Mouse (Mus musculus): Measurements from ENCODE around the gene Bahd1. TPM values are rescaled to one million over a fixed set of nuclear protein-coding genes. Genes with fewer than 3 reads are reported as not detected.

The Bahd1 gene
- polyA plus RNA-seq, 1 experiment from 2014 or later = 2.8 TPM

GRCm38 (mm10) chr2:118943232-118943631, 43.1 kb downstream of the Bahd1 start:
- H3K9me3 ChIP-seq (ENCODE audit: control insufficient read depth, low read length) = no peaks in the 10 kb centered on the region
- H3K27me3 ChIP-seq (ENCODE audit: control insufficient read depth, insufficient read depth, low read depth, low read length) = no peaks in the 10 kb centered on the region
- H3K9ac ChIP-seq (ENCODE audit: low read length) = no peak overlapping the region
- no peaks in the 10 kb centered on the region for H3K36me3 ChIP-seq (ENCODE audit: control insufficient read depth, insufficient read depth, low read length)
- WGBS = 80% methylated on average over 6 of the region's 6 CpGs
- H3K4me2 ChIP-seq (ENCODE audit: low read depth, low read length) = no peak overlapping the region
- no peak overlapping the region for H3K4me3 ChIP-seq (ENCODE audit: low read length)
- no peak for ATAC-seq (ENCODE audit: low read depth)
- no peak overlapping the region for H3K27ac ChIP-seq (ENCODE audit: low read length)
- H3K4me1 ChIP-seq (replicated peaks; ENCODE audit: control insufficient read depth, insufficient read depth, low read length) = no peaks in the 10 kb centered on the region

- 79% methylated on average over 4 of the region's 4 CpGs for WGBS
- no peak overlapping the region for H3K4me3 ChIP-seq (ENCODE audit: low read length)
- H3K36me3 ChIP-seq (ENCODE audit: control insufficient read depth, insufficient read depth, low read length) = no peaks in the 10 kb centered on the region
- no peak overlapping the region for H3K9ac ChIP-seq (ENCODE audit: low read length)
- no peaks in the 10 kb centered on the region for H3K4me1 ChIP-seq (replicated peaks; ENCODE audit: control insufficient read depth, insufficient read depth, low read length)
- H3K27ac ChIP-seq (ENCODE audit: low read length) = no peak overlapping the region
- no peak for ATAC-seq (ENCODE audit: low read depth)
- H3K4me2 ChIP-seq (ENCODE audit: low read depth, low read length) = no peak overlapping the region
- no peaks in the 10 kb centered on the region for H3K9me3 ChIP-seq (ENCODE audit: control insufficient read depth, low read length)
- no peaks in the 10 kb centered on the region for H3K27me3 ChIP-seq (ENCODE audit: control insufficient read depth, insufficient read depth, low read depth, low read length)
Observed at GRCm38 (mm10) chr2:118948818-118949217, 48.6 kb downstream of the Bahd1 start.

- WGBS = 55% methylated on average over 3 of the region's 3 CpGs
- Histone ChIP-seq H3K9me3 (ENCODE audit: control insufficient read depth, low read length) (no peaks in the 10 kb centered on the region), H3K9ac (ENCODE audit: low read length) (no peak overlapping the region), H3K4me3 (ENCODE audit: low read length) (no peak overlapping the region), H3K4me2 (ENCODE audit: low read depth, low read length) (no peak overlapping the region), H3K4me1 (replicated peaks; ENCODE audit: control insufficient read depth, insufficient read depth, low read length) (no peaks in the 10 kb centered on the region), H3K27ac (ENCODE audit: low read length) (no peak overlapping the region), H3K27me3 (ENCODE audit: control insufficient read depth, insufficient read depth, low read depth, low read length) (no peaks in the 10 kb centered on the region), H3K36me3 (ENCODE audit: control insufficient read depth, insufficient read depth, low read length) (no peaks in the 10 kb centered on the region)
- no peak for ATAC-seq (ENCODE audit: low read depth)
Observed at GRCm38 (mm10) chr2:118949699-118950098, 49.5 kb downstream of the Bahd1 start.

- Histone ChIP-seq H3K27ac (ENCODE audit: low read length) (no peak overlapping the region), H3K4me2 (ENCODE audit: low read depth, low read length) (no peak overlapping the region), H3K36me3 (ENCODE audit: control insufficient read depth, insufficient read depth, low read length) (no peaks in the 10 kb centered on the region), H3K9ac (ENCODE audit: low read length) (no peak overlapping the region), H3K9me3 (ENCODE audit: control insufficient read depth, low read length) (no peaks in the 10 kb centered on the region), H3K4me1 (replicated peaks; ENCODE audit: control insufficient read depth, insufficient read depth, low read length) (no peaks in the 10 kb centered on the region), H3K4me3 (ENCODE audit: low read length) (no peak overlapping the region), H3K27me3 (ENCODE audit: control insufficient read depth, insufficient read depth, low read depth, low read length) (no peaks in the 10 kb centered on the region)
- 54% methylated on average over 5 of the region's 5 CpGs for WGBS
- no peak for ATAC-seq (ENCODE audit: low read depth)
Observed at GRCm38 (mm10) chr2:118956497-118956896, 56.3 kb downstream of the Bahd1 start.

- Histone ChIP-seq H3K27ac (ENCODE audit: low read length) (no peak overlapping the region), H3K9me3 (ENCODE audit: control insufficient read depth, low read length) (no peaks in the 10 kb centered on the region), H3K27me3 (ENCODE audit: control insufficient read depth, insufficient read depth, low read depth, low read length) (no peaks in the 10 kb centered on the region), H3K36me3 (ENCODE audit: control insufficient read depth, insufficient read depth, low read length) (no peaks in the 10 kb centered on the region), H3K4me3 (ENCODE audit: low read length) (no peak overlapping the region), H3K4me1 (replicated peaks; ENCODE audit: control insufficient read depth, insufficient read depth, low read length) (no peaks in the 10 kb centered on the region), H3K9ac (ENCODE audit: low read length) (no peak overlapping the region), H3K4me2 (ENCODE audit: low read depth, low read length) (no peak overlapping the region)
- WGBS = 0% methylated on average over 2 of the region's 2 CpGs
- ATAC-seq (ENCODE audit: low read depth) = no peak
Observed at GRCm38 (mm10) chr2:118959644-118960043, 59.5 kb downstream of the Bahd1 start.

GRCm38 (mm10) chr2:118960413-118960812, 60.2 kb downstream of the Bahd1 start:
- H3K4me1 ChIP-seq (replicated peaks; ENCODE audit: control insufficient read depth, insufficient read depth, low read length) = no peaks in the 10 kb centered on the region
- 81% methylated on average over 2 of the region's 2 CpGs for WGBS
- H3K36me3 ChIP-seq (ENCODE audit: control insufficient read depth, insufficient read depth, low read length) = no peaks in the 10 kb centered on the region
- H3K9ac ChIP-seq (ENCODE audit: low read length) = no peak overlapping the region
- no peak for ATAC-seq (ENCODE audit: low read depth)
- H3K9me3 ChIP-seq (ENCODE audit: control insufficient read depth, low read length) = no peaks in the 10 kb centered on the region
- H3K4me2 ChIP-seq (ENCODE audit: low read depth, low read length) = no peak overlapping the region
- H3K27me3 ChIP-seq (ENCODE audit: control insufficient read depth, insufficient read depth, low read depth, low read length) = no peaks in the 10 kb centered on the region
- no peak overlapping the region for H3K4me3 ChIP-seq (ENCODE audit: low read length)
- H3K27ac ChIP-seq (ENCODE audit: low read length) = no peak overlapping the region

GRCm38 (mm10) chr2:118961546-118961945, 61.4 kb downstream of the Bahd1 start:
- Histone ChIP-seq H3K4me3 (ENCODE audit: low read length) (no peak overlapping the region), H3K4me2 (ENCODE audit: low read depth, low read length) (no peak overlapping the region), H3K27ac (ENCODE audit: low read length) (no peak overlapping the region), H3K9ac (ENCODE audit: low read length) (no peak overlapping the region), H3K27me3 (ENCODE audit: control insufficient read depth, insufficient read depth, low read depth, low read length) (no peaks in the 10 kb centered on the region), H3K36me3 (ENCODE audit: control insufficient read depth, insufficient read depth, low read length) (no peaks in the 10 kb centered on the region), H3K4me1 (replicated peaks; ENCODE audit: control insufficient read depth, insufficient read depth, low read length) (no peaks in the 10 kb centered on the region), H3K9me3 (ENCODE audit: control insufficient read depth, low read length) (no peaks in the 10 kb centered on the region)
- ATAC-seq (ENCODE audit: low read depth) = no peak
- 36% methylated on average over 2 of the region's 2 CpGs for whole genome bisulfite sequencing

- H3K36me3 ChIP-seq (ENCODE audit: control insufficient read depth, insufficient read depth, low read length) = no peaks in the 10 kb centered on the region
- WGBS = 38% methylated on average over 9 of the region's 9 CpGs
- no peaks in the 10 kb centered on the region for H3K27me3 ChIP-seq (ENCODE audit: control insufficient read depth, insufficient read depth, low read depth, low read length)
- H3K4me2 ChIP-seq (ENCODE audit: low read depth, low read length) = no peak overlapping the region
- H3K9ac ChIP-seq (ENCODE audit: low read length) = no peak overlapping the region
- H3K4me3 ChIP-seq (ENCODE audit: low read length) = no peak overlapping the region
- H3K9me3 ChIP-seq (ENCODE audit: control insufficient read depth, low read length) = no peaks in the 10 kb centered on the region
- no peak overlapping the region for H3K27ac ChIP-seq (ENCODE audit: low read length)
- H3K4me1 ChIP-seq (replicated peaks; ENCODE audit: control insufficient read depth, insufficient read depth, low read length) = no peaks in the 10 kb centered on the region
- no peak for ATAC-seq (ENCODE audit: low read depth)
Observed at GRCm38 (mm10) chr2:118963007-118963675, 63.0 kb downstream of the Bahd1 start.

- Histone ChIP-seq H3K4me3 (ENCODE audit: low read length) (no peak overlapping the region), H3K36me3 (ENCODE audit: control insufficient read depth, insufficient read depth, low read length) (no peaks in the 10 kb centered on the region), H3K4me1 (replicated peaks; ENCODE audit: control insufficient read depth, insufficient read depth, low read length) (no peaks in the 10 kb centered on the region), H3K27me3 (ENCODE audit: control insufficient read depth, insufficient read depth, low read depth, low read length) (no peaks in the 10 kb centered on the region), H3K4me2 (ENCODE audit: low read depth, low read length) (no peak overlapping the region), H3K9me3 (ENCODE audit: control insufficient read depth, low read length) (no peaks in the 10 kb centered on the region), H3K27ac (ENCODE audit: low read length) (no peak overlapping the region), H3K9ac (ENCODE audit: low read length) (no peak overlapping the region)
- ATAC-seq (ENCODE audit: low read depth) = no peak
- WGBS = 43% methylated on average over 7 of the region's 7 CpGs
Observed at GRCm38 (mm10) chr2:118963676-118964012, 63.5 kb downstream of the Bahd1 start.
